Mouse (Mus musculus) megakaryocyte, embryonic 14.5 days (primary cell): ENCODE data around the gene Rnf213.

Experiments used
- FLI1 ChIP-seq: IDR thresholded peaks from 2 replicates; pipeline ENCODE4 v1.6.1; 2012; ENCODE audit warnings: low read length, inconsistent platforms, mixed read lengths
- GATA1 ChIP-seq: IDR thresholded peaks from 3 replicates; pipeline ENCODE4 v1.6.1; 2012; ENCODE audit warnings: mixed read lengths, low read length, inconsistent platforms, borderline replicate concordance

- TF ChIP-seq GATA1 (no peak), FLI1 (no peak)
Measured at GRCm38 (mm10) chr11:119506386-119506785, 113.5 kb downstream of the Rnf213 start.
